Mouse (Mus musculus): Measurements from ENCODE around the gene Olfr1387. TPM values are rescaled to one million over a fixed set of nuclear protein-coding genes. Genes with fewer than 3 reads are reported as not detected.
"Not testable (repeated sequence)": the region's sequence is repeated elsewhere in the genome, so short reads cannot be mapped to it uniquely, and the experiment has no call there.

The Olfr1387 gene
- not detected in 2 replicates for polyA plus RNA-seq (2012; rRNA removed)

DNA sequence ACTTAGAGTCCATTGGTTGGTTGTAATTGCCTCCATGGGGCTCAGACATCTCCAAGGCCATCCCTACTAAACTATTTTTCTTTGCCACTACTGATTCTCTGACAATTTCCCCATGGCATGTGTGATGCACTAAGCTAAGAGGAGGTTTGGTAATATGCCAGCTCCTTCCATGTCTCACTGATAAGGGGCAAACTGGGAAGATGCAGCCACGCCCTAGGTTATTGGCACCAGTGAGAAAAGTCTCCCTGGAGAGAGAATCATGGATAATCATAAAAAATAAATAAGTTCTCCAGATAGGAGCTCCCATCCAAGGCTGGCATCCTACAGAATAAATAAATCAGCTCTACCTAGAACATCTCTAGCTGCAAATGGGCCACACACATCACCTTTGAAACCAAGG lies at the start of gene Olfr1387:
Gene Olfr1387, plus strand, starts transcription at position 301 of the 400 bp plus-strand sequence.
- no peak for TF ChIP-seq CTCF (IDR thresholded peaks at IDR 0.05; ENCODE audit: control insufficient read depth, insufficient read depth, insufficient replicate concordance, low read depth, low read length)
- no peak for TF ChIP-seq POLR2A (IDR thresholded peaks at IDR 0.05; ENCODE audit: control insufficient read depth, low read depth, low read length)
- H3K4me3 ChIP-seq (ENCODE audit: control insufficient read depth, low read depth, low read length): no peak within 1 kb of the TSS
- H3K27me3 ChIP-seq (ENCODE audit: control insufficient read depth, insufficient read depth, low read length): no peaks in the 10 kb centered on the region
- no peaks in the 10 kb centered on the region for H3K36me3 ChIP-seq (ENCODE audit: control insufficient read depth, insufficient read depth, low read length)
- H3K4me1 ChIP-seq (ENCODE audit: control insufficient read depth, insufficient read depth, low read length): no peaks in the 10 kb centered on the region
- no peak within 1 kb of the TSS for H3K27ac ChIP-seq (ENCODE audit: control insufficient read depth, insufficient read depth, low read depth, low read length)

GRCm38 (mm10) chr11:49406784-49407183 lies 48.4 kb upstream of the Olfr1387 start:
- Histone ChIP-seq H3K4me1 (ENCODE audit: control insufficient read depth, insufficient read depth, low read length) (no peaks in the 10 kb centered on the region), H3K36me3 (ENCODE audit: control insufficient read depth, insufficient read depth, low read length) (no peaks in the 10 kb centered on the region), H3K27me3 (ENCODE audit: control insufficient read depth, insufficient read depth, low read length) (no peaks in the 10 kb centered on the region), H3K27ac (ENCODE audit: control insufficient read depth, insufficient read depth, low read depth, low read length) (no peak overlapping the region), H3K4me3 (ENCODE audit: control insufficient read depth, low read depth, low read length) (no peak overlapping the region)
- no peak for TF ChIP-seq POLR2A (IDR thresholded peaks at IDR 0.05; ENCODE audit: control insufficient read depth, low read depth, low read length)
- TF ChIP-seq CTCF (IDR thresholded peaks at IDR 0.05; ENCODE audit: control insufficient read depth, insufficient read depth, insufficient replicate concordance, low read depth, low read length): no peak

DNA sequence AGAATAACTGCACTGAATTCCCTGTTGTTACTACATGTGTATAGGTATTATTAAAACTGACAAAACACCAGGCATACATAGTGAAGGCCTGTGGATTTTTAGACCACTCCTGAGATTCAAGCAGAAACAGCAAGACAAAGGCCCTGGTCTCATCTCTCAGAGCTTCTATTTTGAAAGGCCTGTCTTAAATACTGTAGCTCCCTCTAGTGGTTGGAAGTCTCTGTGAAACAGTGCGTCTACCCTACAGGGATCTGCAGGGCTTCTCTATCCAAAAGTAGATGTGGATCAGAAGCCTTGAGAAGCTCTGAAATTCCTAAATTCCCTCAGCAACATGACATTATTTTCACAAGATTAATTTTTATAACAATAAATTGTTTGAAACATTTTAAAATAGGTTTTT lies 44.6 kb upstream of the Olfr1387 start:
- no peak for TF ChIP-seq CTCF (IDR thresholded peaks at IDR 0.05; ENCODE audit: control insufficient read depth, insufficient read depth, insufficient replicate concordance, low read depth, low read length)
- TF ChIP-seq POLR2A (IDR thresholded peaks at IDR 0.05; ENCODE audit: control insufficient read depth, low read depth, low read length): no peak
- Histone ChIP-seq H3K27ac (ENCODE audit: control insufficient read depth, insufficient read depth, low read depth, low read length) (no peak overlapping the region), H3K4me1 (ENCODE audit: control insufficient read depth, insufficient read depth, low read length) (no peaks in the 10 kb centered on the region), H3K4me3 (ENCODE audit: control insufficient read depth, low read depth, low read length) (no peak overlapping the region), H3K27me3 (ENCODE audit: control insufficient read depth, insufficient read depth, low read length) (no peaks in the 10 kb centered on the region), H3K36me3 (ENCODE audit: control insufficient read depth, insufficient read depth, low read length) (no peaks in the 10 kb centered on the region)

DNA sequence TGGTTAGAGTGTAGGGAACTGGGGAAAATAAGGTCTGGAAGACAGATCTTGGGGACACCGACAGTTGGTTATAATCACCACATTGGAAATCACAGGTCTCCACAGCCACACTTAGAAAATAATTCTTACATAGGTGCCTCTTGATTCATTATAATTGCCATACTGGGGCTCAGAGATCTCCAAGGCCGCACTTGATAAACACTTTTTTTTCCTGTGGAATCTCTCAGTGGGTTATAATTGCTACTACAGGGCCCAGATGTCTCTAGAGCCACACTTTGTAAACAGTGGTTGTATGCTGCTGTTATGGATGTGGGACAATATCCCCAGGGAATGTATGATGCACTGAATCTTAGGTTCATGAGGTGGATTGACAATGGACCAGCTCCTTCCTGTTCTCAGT lies 32.4 kb upstream of the Olfr1387 start, which contains the start of gene Olfr1389:
Gene Olfr1389, plus strand, starts transcription at position 301 of the 400 bp plus-strand sequence.
- Histone ChIP-seq H3K27me3 (ENCODE audit: control insufficient read depth, insufficient read depth, low read length) (no peaks in the 10 kb centered on the region), H3K27ac (ENCODE audit: control insufficient read depth, insufficient read depth, low read depth, low read length) (no peak within 1 kb of the TSS), H3K4me3 (ENCODE audit: control insufficient read depth, low read depth, low read length) (no peak within 1 kb of the TSS), H3K4me1 (ENCODE audit: control insufficient read depth, insufficient read depth, low read length) (no peaks in the 10 kb centered on the region), H3K36me3 (ENCODE audit: control insufficient read depth, insufficient read depth, low read length) (no peaks in the 10 kb centered on the region)
- TF ChIP-seq POLR2A (IDR thresholded peaks at IDR 0.05; ENCODE audit: control insufficient read depth, low read depth, low read length) (no peak), CTCF (IDR thresholded peaks at IDR 0.05; ENCODE audit: control insufficient read depth, insufficient read depth, insufficient replicate concordance, low read depth, low read length) (no peak)

DNA sequence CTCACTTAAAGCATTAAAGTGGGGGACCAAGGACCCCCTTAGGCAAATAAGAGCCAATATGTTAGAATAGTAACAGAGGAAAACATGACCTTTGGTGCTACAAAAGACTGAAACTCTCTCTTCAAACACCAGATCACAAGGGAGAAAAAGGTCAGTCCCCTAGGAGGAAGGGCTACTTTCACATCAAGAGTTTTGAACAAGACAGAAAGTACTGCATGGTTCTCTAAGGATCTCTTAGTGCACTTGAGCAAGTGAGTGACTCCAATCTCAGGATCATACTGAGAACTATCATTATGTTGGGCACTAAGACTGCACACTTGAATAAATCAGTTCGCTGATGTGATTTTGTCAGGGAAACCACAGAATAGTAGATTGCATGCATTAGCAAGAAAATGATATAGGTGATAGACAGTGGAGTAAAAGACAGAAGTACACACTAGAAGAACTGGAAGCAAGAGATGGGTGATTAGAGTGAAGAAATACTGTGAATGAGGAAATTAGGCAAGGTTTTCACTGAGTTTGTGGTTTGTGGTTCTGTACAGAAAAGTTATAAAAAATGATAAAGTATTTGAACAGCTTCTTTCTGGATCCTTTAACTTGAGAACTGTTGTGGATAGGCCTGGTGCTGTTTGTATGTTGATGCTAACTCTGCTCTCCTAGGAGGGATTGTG lies 29.8 kb upstream of the Olfr1387 start:
- Histone ChIP-seq H3K27ac (ENCODE audit: control insufficient read depth, insufficient read depth, low read depth, low read length) (no peak overlapping the region), H3K4me1 (ENCODE audit: control insufficient read depth, insufficient read depth, low read length) (no peaks in the 10 kb centered on the region), H3K4me3 (ENCODE audit: control insufficient read depth, low read depth, low read length) (no peak overlapping the region), H3K36me3 (ENCODE audit: control insufficient read depth, insufficient read depth, low read length) (no peaks in the 10 kb centered on the region), H3K27me3 (ENCODE audit: control insufficient read depth, insufficient read depth, low read length) (no peaks in the 10 kb centered on the region)
- TF ChIP-seq CTCF (IDR thresholded peaks at IDR 0.05; ENCODE audit: control insufficient read depth, insufficient read depth, insufficient replicate concordance, low read depth, low read length) (no peak), POLR2A (IDR thresholded peaks at IDR 0.05; ENCODE audit: control insufficient read depth, low read depth, low read length) (no peak)

DNA sequence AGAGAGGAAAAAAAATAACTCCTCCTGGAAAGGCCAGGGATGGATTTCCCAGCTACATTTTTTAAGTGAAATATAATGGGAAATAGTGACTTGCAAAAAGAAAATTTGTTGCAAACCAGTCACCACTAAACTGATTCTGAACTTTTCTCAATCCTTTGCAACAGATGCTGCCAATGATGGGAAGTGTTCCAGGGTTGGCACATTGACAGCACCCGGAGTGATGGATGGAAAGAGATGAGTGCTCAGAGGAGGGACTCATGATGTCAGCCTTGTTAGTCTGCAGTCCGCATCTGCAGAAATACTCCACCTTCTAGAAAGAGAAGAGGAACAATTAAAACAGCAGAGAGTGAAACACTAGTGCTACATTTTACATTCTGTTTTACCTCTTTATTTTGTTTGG lies 25.5 kb upstream of the Olfr1387 start:
- no peak for TF ChIP-seq POLR2A (IDR thresholded peaks at IDR 0.05; ENCODE audit: control insufficient read depth, low read depth, low read length)
- TF ChIP-seq CTCF (IDR thresholded peaks at IDR 0.05; ENCODE audit: control insufficient read depth, insufficient read depth, insufficient replicate concordance, low read depth, low read length): no peak
- Histone ChIP-seq H3K27ac (ENCODE audit: control insufficient read depth, insufficient read depth, low read depth, low read length) (no peak overlapping the region), H3K27me3 (ENCODE audit: control insufficient read depth, insufficient read depth, low read length) (no peaks in the 10 kb centered on the region), H3K36me3 (ENCODE audit: control insufficient read depth, insufficient read depth, low read length) (no peaks in the 10 kb centered on the region), H3K4me1 (ENCODE audit: control insufficient read depth, insufficient read depth, low read length) (no peaks in the 10 kb centered on the region), H3K4me3 (ENCODE audit: control insufficient read depth, low read depth, low read length) (no peak overlapping the region)

GRCm38 (mm10) chr11:49436411-49436810 lies 18.7 kb upstream of the Olfr1387 start, which contains the start of gene Olfr1388:
Gene Olfr1388, plus strand, starts transcription at chr11:49436624.
- Histone ChIP-seq H3K36me3 (ENCODE audit: control insufficient read depth, insufficient read depth, low read length) (no peaks in the 10 kb centered on the region), H3K4me3 (ENCODE audit: control insufficient read depth, low read depth, low read length) (no peak within 1 kb of the TSS), H3K27me3 (ENCODE audit: control insufficient read depth, insufficient read depth, low read length) (no peaks in the 10 kb centered on the region)

DNA sequence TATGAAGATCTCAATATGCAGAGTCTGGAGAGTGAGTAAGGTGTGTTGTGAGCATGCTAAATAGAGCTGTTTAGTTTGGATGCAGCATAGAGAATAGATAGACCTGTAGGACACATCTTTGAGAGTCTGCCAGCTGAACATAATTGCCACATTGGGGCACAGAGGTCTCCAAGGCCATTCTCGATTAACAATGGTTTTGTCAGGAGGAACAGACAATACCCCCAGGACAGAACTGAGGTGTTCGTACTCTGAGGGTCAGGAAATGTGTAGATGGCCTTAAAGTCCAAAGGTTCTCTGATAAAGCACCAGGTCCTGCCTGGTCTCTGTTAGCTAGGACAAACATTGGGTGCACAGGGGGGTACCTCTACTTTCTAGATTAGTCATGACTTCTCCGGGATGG lies 9.6 kb downstream of the Olfr1387 start, which contains the start of gene Olfr1386:
Gene Olfr1386, plus strand, starts transcription at position 301 of the 400 bp plus-strand sequence.
- H3K4me1 ChIP-seq (ENCODE audit: control insufficient read depth, insufficient read depth, low read length): not testable (repeated sequence)

More at GRCm38 (mm10) chr11:49436411-49436810, 18.7 kb upstream of the Olfr1387 start, which contains the start of gene Olfr1388:
- no peak for TF ChIP-seq POLR2A (IDR thresholded peaks at IDR 0.05; ENCODE audit: control insufficient read depth, low read depth, low read length)
- no peak for TF ChIP-seq CTCF (IDR thresholded peaks at IDR 0.05; ENCODE audit: control insufficient read depth, insufficient read depth, insufficient replicate concordance, low read depth, low read length)
- Histone ChIP-seq H3K4me1 (ENCODE audit: control insufficient read depth, insufficient read depth, low read length) (no peaks in the 10 kb centered on the region), H3K27ac (ENCODE audit: control insufficient read depth, insufficient read depth, low read depth, low read length) (no peak within 1 kb of the TSS)

More for the DNA sequence above, 9.6 kb downstream of the Olfr1387 start, which contains the start of gene Olfr1386:
- not testable (repeated sequence) for H3K36me3 ChIP-seq (ENCODE audit: control insufficient read depth, insufficient read depth, low read length); H3K27me3 ChIP-seq (ENCODE audit: control insufficient read depth, insufficient read depth, low read length); H3K27ac ChIP-seq (ENCODE audit: control insufficient read depth, insufficient read depth, low read depth, low read length); H3K4me3 ChIP-seq (ENCODE audit: control insufficient read depth, low read depth, low read length)

Measured in testis, adult 2 months (tissue).